Mouse (Mus musculus): ENCODE data around the gene Lrch2.
A peak's percentile ranks its signal among the peaks of the same experiment; 100 is the strongest.
"Not testable (repeated sequence)": the region's sequence is repeated elsewhere in the genome, so short reads cannot be mapped to it uniquely, and the experiment has no call there.

The Lrch2 gene

GRCm38 (mm10) chrX:147553421-147554201 is at the start of gene Lrch2:
Gene Lrch2 (minus strand): TSS chrX:147554081.
- peak; percentile 68 for DNase-seq (ENCODE audit: low spot score)

- DNase-seq (ENCODE audit: low spot score): no peak
These were observed 12.7 kb downstream of the Lrch2 start for GRCm38 (mm10) chrX:147540934-147541870.

DNA sequence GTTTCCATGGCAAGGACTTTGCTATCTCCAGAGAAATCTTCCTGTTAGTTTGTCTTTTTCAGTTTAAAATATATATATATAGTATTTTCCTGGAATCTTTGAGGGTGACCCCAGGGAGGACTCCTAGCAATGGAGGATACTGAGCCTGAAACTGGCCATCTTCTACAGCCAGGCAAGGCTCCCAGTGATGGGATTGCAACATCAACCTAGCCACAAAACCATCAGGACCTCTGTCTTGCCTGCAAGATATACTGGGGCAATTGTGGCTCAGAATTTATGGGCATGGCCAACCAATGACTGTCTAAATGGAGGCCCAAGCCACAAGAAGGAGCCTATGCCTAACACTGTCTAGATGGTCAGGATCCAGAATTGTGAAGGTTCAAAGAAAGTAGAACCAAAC is 15.5 kb downstream of the Lrch2 start:
- DNase-seq (ENCODE audit: low spot score): no peak

DNA sequence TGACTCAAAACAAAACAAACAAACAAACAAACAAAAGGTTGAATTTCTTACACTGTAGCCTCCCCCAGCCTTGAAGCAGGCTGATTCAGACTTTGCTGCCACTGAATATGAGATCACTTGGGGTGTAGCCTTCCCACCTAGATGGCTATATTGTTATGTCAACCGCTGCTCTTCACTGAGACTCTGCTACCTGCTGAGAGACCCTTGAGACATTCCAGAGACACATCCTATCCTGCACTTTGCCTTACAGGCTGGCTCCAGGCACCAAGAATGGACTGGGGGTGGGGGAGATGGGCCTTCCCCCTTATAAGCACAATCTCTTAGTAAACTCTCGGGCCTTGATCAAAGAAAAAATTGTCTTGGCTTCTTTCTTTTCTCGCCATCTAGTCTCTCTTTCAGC is 16.8 kb downstream of the Lrch2 start:
- not testable (repeated sequence) for DNase-seq (ENCODE audit: low spot score)

- no peak for DNase-seq (ENCODE audit: low spot score)
These were observed 18.3 kb downstream of the Lrch2 start for GRCm38 (mm10) chrX:147535616-147536015.

DNA sequence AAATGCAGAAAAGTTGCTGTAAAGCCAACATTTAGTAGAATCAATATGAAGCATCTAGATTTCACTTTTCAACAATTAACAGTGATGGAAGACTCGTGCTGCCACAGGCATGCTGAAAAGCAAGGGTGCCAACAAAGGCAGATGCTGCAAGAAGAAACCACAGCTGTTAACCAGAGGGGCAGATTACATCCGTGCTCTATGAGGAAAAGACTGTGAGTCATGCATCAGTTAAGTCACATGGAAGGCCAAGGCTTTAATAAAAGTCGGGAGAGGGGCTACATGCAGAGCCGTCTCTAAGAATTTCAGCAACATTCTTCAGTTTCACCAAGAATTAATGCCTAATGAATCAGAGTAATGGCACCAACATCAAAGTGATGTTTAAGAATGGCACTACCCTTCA is 22.2 kb downstream of the Lrch2 start:
- DNase-seq (ENCODE audit: low spot score): no peak

DNA sequence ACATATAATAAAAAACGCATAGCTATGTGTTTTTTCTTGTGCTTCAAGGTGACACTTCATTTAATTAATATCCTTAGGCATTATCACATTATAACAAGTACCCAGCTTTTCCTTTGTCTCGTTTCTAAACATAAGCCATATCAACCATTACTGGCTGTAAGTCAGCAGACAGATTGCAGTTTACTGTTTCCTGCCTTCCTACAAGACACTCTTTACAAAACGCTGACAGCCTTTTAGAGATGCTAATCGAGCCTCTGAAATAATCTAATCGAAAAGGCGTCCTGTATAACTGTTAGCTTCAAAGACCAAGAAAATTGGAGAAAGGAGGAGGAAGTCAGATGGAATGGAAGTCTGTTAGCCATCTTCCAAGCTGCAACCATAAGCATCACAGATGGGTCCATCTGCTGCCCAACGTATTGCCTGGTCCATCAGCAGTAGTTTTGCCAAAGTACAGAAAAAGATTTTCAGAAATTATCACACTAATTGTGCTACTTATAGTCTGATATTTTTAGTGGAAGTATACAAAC is 26.2 kb downstream of the Lrch2 start:
- no peak for DNase-seq (ENCODE audit: low spot score)

DNA sequence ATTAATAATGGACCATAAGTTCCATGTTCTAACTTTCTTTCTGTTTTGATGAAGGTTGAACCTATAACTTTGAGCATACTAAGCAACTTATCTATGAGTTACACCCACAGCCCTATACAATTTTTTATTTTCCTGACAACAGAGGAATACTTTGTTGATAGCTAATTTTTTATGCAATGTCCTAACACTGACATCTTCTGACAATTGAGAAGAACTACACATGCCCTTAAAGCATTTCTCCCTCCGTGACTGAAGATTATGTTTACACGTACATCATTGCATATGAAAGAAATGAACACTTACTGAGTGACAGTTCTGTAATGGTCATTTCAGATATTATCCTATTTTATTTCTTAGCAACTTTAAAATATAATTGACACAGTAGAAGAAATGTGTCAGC is 64.3 kb downstream of the Lrch2 start:
- DNase-seq (ENCODE audit: low spot score): no peak

DNA sequence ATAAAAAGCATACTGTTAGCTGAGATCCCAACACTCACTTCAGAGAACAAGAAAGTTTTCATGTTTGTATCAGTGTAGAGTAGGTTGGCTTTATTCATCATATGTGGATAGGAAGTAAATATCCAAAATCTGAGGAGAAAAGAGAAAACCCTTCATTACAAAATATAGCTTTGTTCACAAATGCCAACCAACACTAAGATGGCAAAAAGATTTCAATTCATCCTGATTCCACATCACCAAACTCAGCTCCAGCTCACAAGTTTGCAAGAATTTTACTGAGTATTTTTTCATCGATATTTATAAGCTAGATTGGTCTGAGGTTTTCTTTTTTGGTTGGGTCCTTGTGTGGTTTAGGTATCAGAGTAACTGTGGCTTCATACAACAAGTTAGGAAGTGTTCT is 100.3 kb downstream of the Lrch2 start, which contains the start of gene Vmn1r239-ps:
Vmn1r239-ps (minus strand) TSS at position 101 of the 400 bp plus-strand sequence.
- not testable (repeated sequence) for DNase-seq (ENCODE audit: low spot score)

DNA sequence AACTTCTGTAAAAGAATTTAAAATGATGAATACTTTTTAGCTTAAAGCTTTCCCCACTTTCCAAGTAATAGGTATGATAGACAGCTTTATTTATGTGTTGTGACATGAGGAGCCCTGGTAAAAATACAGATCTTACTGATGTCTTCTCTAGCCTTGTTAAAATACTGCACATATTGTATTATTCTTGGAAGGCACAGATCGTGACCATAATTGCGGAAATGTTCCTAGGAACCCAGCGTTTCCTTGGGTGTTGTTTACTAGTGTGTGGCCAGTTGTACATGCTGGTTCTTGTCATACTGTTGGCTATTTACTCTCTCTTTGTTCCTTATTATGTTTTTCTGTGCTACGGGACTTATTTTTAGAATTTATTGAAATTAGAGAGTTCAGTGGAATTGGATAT is 110.5 kb downstream of the Lrch2 start:
- DNase-seq (ENCODE audit: low spot score): no peak

GRCm38 (mm10) chrX:147435400-147435799 is 118.5 kb downstream of the Lrch2 start:
- no peak for DNase-seq (ENCODE audit: low spot score)

GRCm38 (mm10) chrX:147429753-147430152 is 124.1 kb downstream of the Lrch2 start:
- DNase-seq (ENCODE audit: low spot score): no peak

GRCm38 (mm10) chrX:147429129-147429528 is 124.8 kb downstream of the Lrch2 start, which contains the start of gene Il13ra2:
Gene Il13ra2 (minus strand): TSS chrX:147429192.
- no peak for DNase-seq (ENCODE audit: low spot score)
